Mouse (Mus musculus): ENCODE data around the gene Gm6880.
"Not testable (repeated sequence)": the region's sequence is repeated elsewhere in the genome, so short reads cannot be mapped to it uniquely, and the experiment has no call there.

Gene Gm6880

GRCm38 (mm10) chrX:74481349-74481885 is at the start of gene Gm6880:
Gene Gm6880 (minus strand): TSS chrX:74481399.
- not testable (repeated sequence) for DNase-seq

DNA sequence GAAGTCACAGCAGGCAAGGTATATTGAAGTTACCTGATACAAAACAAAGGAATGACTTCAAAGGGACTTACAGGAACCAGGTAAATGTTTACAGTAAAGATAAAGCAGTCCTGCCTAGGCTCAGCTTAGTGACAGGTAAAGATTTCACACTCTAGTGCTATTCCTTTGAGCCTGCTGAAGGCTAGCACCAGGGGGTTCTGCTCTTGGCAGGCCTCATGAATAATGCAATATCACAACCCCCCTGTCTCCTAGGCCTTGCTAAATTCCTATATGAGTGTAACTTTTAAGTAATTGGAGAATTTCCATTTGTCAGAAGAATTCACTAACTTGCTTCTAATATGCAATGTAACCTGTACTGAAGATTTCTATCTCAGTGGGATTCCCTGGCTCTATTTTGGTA is 36.3 kb upstream of the Gm6880 start:
- not testable (repeated sequence) for DNase-seq

GRCm38 (mm10) chrX:74497131-74497530 is 15.9 kb upstream of the Gm6880 start:
- DNase-seq = no peak

DNA sequence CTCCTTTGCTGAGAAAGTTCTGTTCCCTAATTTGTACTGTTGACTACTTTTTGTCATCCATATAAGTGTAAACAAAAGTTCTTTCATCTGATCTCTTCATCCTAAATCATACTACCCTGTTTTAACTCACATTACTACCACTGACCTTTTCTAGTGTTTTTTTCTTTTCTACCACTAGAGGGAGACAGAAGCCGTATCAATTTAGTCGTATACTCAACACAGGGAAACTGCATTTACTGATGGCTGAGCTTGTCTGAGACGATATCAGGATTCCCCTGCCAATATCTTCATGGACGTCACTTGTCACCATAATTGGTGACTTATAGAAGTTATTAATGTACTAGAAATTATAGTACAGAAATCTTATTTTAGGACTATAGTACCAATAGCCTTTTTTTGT is 28.4 kb downstream of the Gm6880 start:
- DNase-seq = no peak

GRCm38 (mm10) chrX:74451157-74451912 is 29.9 kb downstream of the Gm6880 start:
- no peak for DNase-seq
